ENCODE assay signal across 8 mouse cellular contexts in genomic region chr5:4917743-4918142, GRCm38 (mm10).
"Had no signal": no experiment of that assay in that cellular context is flagged by ENCODE, and none has a peak within 500 bp of the region (broad histone marks: within the 10 kb centered on the region; RNA-seq: fewer than 3 reads in every experiment).

No protein-coding gene starts in this region.

- H3K27ac ChIP-seq: limb, embryonic 15.5 days; liver, embryonic 13.5 days; macrophage; midbrain, embryonic 12.5 days; neural tube, embryonic 12.5 days; stomach, postnatal 0 days had no signal

- H3K4me3 ChIP-seq: limb, embryonic 15.5 days; liver, embryonic 13.5 days; megakaryocyte, embryonic 14.5 days; midbrain, embryonic 12.5 days; neural tube, embryonic 12.5 days had no signal

- H3K27me3 ChIP-seq: limb, embryonic 15.5 days; liver, embryonic 13.5 days; midbrain, embryonic 12.5 days; neural tube, embryonic 12.5 days had no signal

- H3K9me3 ChIP-seq: limb, embryonic 15.5 days; liver, embryonic 13.5 days; megakaryocyte, embryonic 14.5 days; midbrain, embryonic 12.5 days; neural tube, embryonic 12.5 days had no signal

- H3K4me1 ChIP-seq: limb, embryonic 15.5 days; liver, embryonic 13.5 days; megakaryocyte, embryonic 14.5 days; neural tube, embryonic 12.5 days had no signal

- H3K36me3 ChIP-seq: limb, embryonic 15.5 days; liver, embryonic 13.5 days; midbrain, embryonic 12.5 days; neural tube, embryonic 12.5 days had no signal

- ATAC-seq: liver, postnatal 0 days had no signal

- DNase-seq: liver, embryonic 13.5 days had no signal

- H3K9ac ChIP-seq: limb, embryonic 15.5 days; liver, embryonic 13.5 days; liver, postnatal 0 days; midbrain, embryonic 12.5 days; neural tube, embryonic 12.5 days had no signal

- H3K4me2 ChIP-seq: limb, embryonic 15.5 days; liver, embryonic 13.5 days; midbrain, embryonic 12.5 days; neural tube, embryonic 12.5 days had no signal
